Mouse (Mus musculus) embryo, embryonic 9.5 days (tissue): ENCODE data around the gene Cuedc2.
A peak's percentile ranks its signal among the peaks of the same experiment; 100 is the strongest.

Source experiments
- DNase-seq: peaks from one replicate; pipeline ENCODE4 v3.0.0-alpha.2; 2017; ENCODE audit errors: extremely low spot score

Gene Cuedc2

GRCm38 (mm10) chr19:46338331-46338936, at the start of gene Cuedc2:
Gene Cuedc2 (minus strand): TSS chr19:46338702.
- DNase-seq: peak; percentile 98

DNA sequence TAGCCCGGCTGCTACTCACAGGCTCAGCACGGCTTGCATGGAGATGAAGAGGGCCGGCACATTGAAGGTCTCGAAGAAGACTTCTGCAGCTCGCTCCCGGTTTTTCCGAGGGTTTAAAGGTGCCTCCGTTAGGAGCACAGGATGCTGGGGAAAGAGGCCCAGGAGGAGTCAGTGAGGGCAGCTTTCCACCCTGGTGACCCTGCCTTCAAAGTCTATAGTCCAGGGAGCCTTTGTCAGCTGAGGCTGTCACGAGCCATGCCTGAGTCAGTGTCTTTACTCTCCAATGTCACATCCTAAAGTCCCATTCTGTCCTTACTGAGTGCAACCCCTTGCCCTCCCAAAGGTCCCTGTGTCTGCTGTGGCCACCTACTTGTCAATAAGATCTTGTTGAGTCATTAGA, 43.8 kb upstream of the Cuedc2 start:
- DNase-seq: no peak

GRCm38 (mm10) chr19:46375891-46376290, 37.4 kb upstream of the Cuedc2 start:
- no peak for DNase-seq

DNA sequence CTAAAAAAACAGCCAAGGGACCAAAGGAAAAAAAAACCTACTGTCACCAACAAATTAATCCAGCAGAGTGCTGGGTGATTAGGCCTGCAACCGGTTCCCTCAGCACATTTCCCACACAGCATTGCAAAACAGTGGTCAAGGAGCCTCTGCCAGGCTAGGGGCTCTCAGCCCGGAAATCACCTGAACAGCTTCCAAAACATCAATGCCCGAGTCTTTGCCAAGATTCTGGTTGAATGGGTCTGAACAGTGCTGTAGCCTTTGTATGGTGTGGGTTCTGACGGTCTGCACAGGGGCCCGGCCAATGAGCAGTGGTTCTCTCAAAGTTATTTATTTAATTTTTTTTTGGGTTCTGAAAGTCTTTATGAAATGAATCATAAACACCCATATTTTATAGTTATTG, 37.0 kb upstream of the Cuedc2 start:
- no peak for DNase-seq

DNA sequence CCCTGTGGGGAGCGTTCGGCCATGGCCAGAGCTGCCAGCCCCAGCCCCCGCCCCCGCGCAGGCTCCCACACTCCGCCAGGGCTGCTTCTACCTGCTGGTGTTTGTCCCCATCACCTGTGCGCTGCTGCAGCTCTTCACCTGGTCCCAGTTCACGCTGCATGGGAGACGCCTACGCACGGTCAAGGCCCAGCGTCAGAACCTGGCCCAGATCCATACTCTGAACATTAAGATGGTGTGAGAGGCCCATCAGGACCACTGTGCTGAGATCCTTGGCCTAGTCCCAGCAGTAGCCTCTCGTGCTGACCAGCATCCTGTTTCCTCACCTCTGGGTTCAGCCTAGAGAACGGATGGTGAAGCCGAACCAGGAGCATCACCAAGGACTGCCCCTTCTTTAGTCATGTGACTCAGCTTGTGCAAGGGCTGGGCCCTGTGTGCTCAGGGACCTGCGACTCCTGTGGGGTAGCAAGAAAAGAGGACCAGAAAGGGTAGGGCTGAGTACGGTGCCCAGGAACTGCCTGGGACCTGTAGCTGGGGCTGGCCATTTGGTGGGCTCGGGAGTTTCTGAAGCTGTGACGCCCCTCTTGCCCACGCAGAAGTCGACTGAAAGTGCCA, 36.1 kb upstream of the Cuedc2 start:
- DNase-seq: no peak

DNA sequence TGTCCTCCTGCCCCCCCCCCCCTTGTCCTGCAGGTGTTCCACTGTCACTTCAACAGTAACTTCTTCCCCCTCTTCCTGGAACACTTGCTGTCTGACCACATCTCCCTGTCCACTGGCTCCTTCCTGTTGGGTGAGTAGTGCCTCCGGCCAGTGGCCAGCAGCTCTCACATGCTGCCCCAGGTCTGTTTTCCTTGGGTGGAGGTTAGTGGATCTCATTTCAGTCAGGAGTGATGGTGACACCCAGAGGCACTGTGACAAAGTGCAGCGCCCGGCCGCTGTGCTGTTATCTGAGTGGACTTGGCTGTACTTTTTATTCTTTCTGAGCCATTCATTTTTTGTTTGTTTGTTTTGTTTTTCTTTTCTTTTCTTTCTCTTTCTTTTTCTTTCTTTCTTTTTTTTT, 30.7 kb upstream of the Cuedc2 start:
- peak; percentile 39 for DNase-seq

DNA sequence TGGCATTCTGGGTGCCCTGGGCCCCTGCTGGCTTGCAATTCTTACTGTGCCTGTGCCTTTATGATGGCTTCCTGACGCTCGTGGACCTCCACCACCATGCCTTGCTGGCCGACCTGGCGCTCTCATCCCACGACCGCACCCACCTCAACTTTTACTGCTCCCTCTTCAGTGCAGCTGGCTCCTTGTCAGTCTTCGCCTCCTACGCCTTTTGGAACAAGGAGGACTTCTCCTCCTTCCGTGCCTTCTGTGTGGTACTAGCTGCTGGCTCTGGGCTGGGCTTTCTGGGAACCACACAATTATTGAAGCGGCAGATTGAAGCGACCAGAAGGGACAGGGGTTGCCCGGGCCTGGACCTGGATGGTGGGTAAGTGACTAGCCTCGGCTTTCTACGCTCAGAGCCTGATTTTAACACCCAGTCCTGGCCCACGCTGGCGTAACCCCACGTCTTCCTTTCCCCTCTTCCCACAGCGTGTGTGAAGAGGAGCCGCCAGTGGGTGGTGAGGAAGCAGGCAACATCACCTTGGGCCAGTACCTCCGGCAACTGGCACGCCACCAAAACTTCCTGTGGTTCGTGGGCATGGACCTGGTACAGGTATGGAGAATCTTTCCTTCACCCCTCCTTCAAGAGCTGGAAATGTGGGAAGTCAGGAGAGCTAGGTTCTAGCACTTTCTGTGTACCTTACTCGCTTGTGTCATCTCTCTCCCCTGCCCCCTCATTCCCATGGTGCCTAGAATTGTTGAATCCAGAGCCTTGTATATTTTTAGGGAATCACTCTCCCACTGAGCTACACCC, 29.5 kb upstream of the Cuedc2 start:
- DNase-seq: no peak

DNA sequence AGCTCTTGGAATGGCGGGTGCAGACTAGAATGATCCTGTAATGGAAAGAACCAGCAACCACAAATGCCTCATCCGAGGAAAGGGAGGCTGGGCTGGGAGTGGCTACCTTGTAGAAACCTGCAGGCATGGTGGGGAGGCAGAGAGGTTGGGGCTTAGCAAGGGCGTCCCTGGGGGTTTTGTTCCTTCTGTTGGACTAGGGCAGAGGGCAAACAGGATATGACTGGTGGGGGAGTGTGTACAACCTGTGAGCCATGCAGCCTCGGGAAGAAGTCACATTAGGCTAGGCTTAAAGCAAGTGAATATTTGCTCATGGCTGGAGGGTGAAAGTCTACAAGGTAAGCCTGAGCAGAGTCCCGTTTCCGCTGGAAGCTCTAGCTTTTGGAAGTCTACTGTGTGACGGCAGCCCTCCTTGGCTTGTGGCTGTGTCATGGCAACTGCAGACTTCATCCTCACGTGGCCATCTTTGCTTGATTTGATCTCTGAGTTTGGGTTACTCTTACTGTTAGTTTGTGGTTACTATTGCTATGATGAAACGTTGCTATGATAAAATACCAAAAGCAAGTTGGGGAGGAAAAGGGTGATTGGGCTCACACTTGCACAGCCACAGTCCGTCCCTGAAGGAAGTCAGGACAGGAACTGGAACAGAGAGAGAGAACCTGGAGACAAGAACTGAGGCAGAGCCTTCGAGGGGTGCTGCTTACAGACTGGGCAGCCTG, 24.9 kb upstream of the Cuedc2 start:
- no peak for DNase-seq

- no peak for DNase-seq
Observed at GRCm38 (mm10) chr19:46362104-46362503, 23.6 kb upstream of the Cuedc2 start.

GRCm38 (mm10) chr19:46358381-46358780, 19.9 kb upstream of the Cuedc2 start:
- no peak for DNase-seq

- DNase-seq: no peak
Observed at GRCm38 (mm10) chr19:46357344-46358280, 19.1 kb upstream of the Cuedc2 start.

DNA sequence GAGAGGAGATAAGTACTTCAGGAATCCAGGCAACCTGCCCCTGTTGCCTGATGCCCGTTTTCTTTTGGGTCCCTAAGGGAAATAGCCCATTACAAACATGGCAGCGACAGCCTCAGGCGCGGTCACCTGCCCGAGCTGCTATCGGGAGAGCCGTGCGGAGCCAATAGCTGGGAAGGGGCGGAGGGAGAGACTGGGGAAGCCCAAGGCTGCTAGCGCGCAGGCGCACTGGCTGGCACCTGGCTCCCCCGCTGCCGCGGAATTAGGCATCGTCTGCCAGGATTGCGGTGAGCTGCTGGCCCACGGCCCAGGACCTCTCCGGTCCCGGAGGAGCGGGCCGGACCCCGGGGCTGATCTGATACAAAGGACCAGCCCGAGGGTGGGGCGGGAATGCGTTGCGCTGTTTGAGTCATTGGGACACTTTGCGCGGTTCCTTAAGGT, 18.2 kb upstream of the Cuedc2 start:
- peak; percentile 87 for DNase-seq

DNA sequence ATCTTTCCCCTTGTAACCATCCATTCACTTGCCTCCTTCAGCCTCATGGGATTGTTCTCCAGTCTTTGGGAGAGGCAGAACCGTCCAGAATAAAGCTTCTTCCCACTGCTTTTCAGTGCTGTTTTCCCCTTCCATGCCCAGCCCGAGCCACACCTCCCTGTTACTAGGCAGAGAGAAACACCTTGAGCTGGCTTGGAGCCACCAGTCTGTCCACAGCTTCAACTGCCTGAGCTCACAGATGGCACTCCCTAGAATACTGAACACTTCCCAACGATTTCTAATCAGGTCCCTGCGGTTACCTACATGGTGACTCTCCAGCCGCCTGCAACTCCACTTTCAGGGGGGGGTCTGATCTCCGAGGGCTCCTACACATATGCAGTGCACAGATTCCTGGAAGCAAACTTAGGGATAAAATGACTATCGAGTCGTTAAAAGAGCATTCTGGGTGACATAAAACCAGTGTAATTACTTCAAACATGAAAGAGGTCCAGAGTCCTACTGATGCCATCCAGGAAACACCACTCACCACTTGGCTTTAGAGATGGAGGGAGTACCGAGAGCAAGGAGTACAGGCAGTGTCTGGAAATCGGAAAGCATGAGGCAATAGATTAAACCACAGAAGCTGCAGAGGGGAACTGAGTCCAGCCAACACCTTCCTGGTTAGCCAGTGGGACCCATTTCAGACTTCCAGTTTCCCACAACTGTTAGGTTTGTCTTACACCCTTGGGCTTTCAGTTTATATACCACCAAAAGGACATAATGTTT, 11.8 kb upstream of the Cuedc2 start, which contains the start of gene 2310034G01Rik:
2310034G01Rik (minus strand) TSS at position 135 of the 765 bp plus-strand sequence.
- DNase-seq: no peak

- no peak for DNase-seq
Observed at GRCm38 (mm10) chr19:46349550-46349949, 11.0 kb upstream of the Cuedc2 start.

GRCm38 (mm10) chr19:46348761-46349458, 10.4 kb upstream of the Cuedc2 start:
- peak; percentile 73 for DNase-seq

GRCm38 (mm10) chr19:46347936-46348668, 9.6 kb upstream of the Cuedc2 start:
- no peak for DNase-seq

- DNase-seq: no peak
Observed at GRCm38 (mm10) chr19:46347146-46347545, 8.6 kb upstream of the Cuedc2 start.

DNA sequence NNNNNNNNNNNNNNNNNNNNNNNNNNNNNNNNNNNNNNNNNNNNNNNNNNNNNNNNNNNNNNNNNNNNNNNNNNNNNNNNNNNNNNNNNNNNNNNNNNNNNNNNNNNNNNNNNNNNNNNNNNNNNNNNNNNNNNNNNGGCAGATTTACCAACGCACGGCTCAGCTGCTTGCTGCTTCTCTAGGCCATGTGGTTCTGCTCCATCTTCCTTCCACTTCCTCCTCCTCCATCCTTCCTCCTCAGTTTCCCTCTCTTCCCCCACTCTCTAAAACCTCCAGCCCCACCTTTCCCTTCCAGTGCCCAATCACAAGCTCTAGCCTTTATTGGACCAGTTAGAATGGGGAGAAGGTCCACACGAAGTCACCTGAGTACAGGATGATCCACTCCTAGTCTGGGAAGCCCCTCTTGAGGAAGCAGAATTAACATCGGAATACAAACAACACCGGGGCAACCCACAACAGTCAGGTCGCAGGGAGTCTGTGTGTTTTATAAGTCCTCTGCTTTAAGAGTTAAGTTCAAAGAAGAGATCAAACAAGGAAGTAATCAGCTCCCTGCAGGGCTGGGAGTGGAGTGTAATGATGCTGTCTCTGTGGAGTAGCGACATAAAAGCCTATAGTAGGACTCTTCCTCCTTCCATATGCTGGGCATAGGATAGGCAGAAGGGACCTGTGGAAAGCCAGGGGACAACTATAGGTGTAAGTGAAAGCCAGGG, 6.4 kb upstream of the Cuedc2 start:
- DNase-seq: no peak
